Mouse (Mus musculus): ENCODE results near the gene Ak7. TPM values are rescaled to one million over a fixed set of nuclear protein-coding genes. Genes with fewer than 3 reads are reported as not detected.

Gene Ak7
- polyA plus RNA-seq, 1 experiment from 2014 or later = 0.07 TPM

GRCm38 (mm10) chr12:105733370-105734159, 27.8 kb downstream of the Ak7 start:
- no peak for ATAC-seq (ENCODE audit: insufficient number of reproducible peaks, insufficient read depth, low FRiP score, low read depth)
- Histone ChIP-seq H3K4me2 (ENCODE audit: low read length) (no peak overlapping the region), H3K27ac (replicated peaks in 1 of 2; ENCODE audit: control insufficient read depth in 1 of 2, insufficient read depth in 1 of 2, low read depth in 2 of 2, low read length in 2 of 2) (no peak overlapping the region), H3K36me3 (ENCODE audit: control insufficient read depth, insufficient read depth, low read length) (no peaks in the 10 kb centered on the region), H3K9ac (ENCODE audit: low read length) (no peak overlapping the region), H3K4me1 (ENCODE audit: control insufficient read depth in 2 of 2, insufficient read depth in 2 of 2, low read length in 2 of 2) (no peaks in the 10 kb centered on the region), H3K9me3 (ENCODE audit: control insufficient read depth, low read length) (no peaks in the 10 kb centered on the region), H3K27me3 (ENCODE audit: control insufficient read depth, insufficient read depth, low read length) (no peaks in the 10 kb centered on the region), H3K4me3 (ENCODE audit: control insufficient read depth in 1 of 2, insufficient read depth in 1 of 2, low read depth in 1 of 2, low read length in 2 of 2) (no peak overlapping the region)
- WGBS = 78% methylated on average over 9 of the region's 9 CpGs

GRCm38 (mm10) chr12:105735226-105735888, 29.6 kb downstream of the Ak7 start:
- ATAC-seq (ENCODE audit: insufficient number of reproducible peaks, insufficient read depth, low FRiP score, low read depth) = no peak
- Histone ChIP-seq H3K9ac (ENCODE audit: low read length) (no peak overlapping the region), H3K9me3 (ENCODE audit: control insufficient read depth, low read length) (no peaks in the 10 kb centered on the region), H3K4me1 (ENCODE audit: control insufficient read depth in 2 of 2, insufficient read depth in 2 of 2, low read length in 2 of 2) (no peaks in the 10 kb centered on the region), H3K36me3 (ENCODE audit: control insufficient read depth, insufficient read depth, low read length) (no peaks in the 10 kb centered on the region), H3K27ac (replicated peaks in 1 of 2; ENCODE audit: control insufficient read depth in 1 of 2, insufficient read depth in 1 of 2, low read depth in 2 of 2, low read length in 2 of 2) (no peak overlapping the region), H3K4me3 (ENCODE audit: control insufficient read depth in 1 of 2, insufficient read depth in 1 of 2, low read depth in 1 of 2, low read length in 2 of 2) (no peak overlapping the region), H3K4me2 (ENCODE audit: low read length) (no peak overlapping the region), H3K27me3 (ENCODE audit: control insufficient read depth, insufficient read depth, low read length) (no peaks in the 10 kb centered on the region)
- WGBS = 75% methylated on average over 7 of the region's 7 CpGs

- Histone ChIP-seq H3K4me3 (ENCODE audit: control insufficient read depth in 1 of 2, insufficient read depth in 1 of 2, low read depth in 1 of 2, low read length in 2 of 2) (no peak overlapping the region), H3K4me2 (ENCODE audit: low read length) (no peak overlapping the region), H3K36me3 (ENCODE audit: control insufficient read depth, insufficient read depth, low read length) (no peaks in the 10 kb centered on the region), H3K9me3 (ENCODE audit: control insufficient read depth, low read length) (no peaks in the 10 kb centered on the region), H3K9ac (ENCODE audit: low read length) (no peak overlapping the region), H3K27me3 (ENCODE audit: control insufficient read depth, insufficient read depth, low read length) (no peaks in the 10 kb centered on the region), H3K27ac (replicated peaks in 1 of 2; ENCODE audit: control insufficient read depth in 1 of 2, insufficient read depth in 1 of 2, low read depth in 2 of 2, low read length in 2 of 2) (no peak overlapping the region), H3K4me1 (ENCODE audit: control insufficient read depth in 2 of 2, insufficient read depth in 2 of 2, low read length in 2 of 2) (no peaks in the 10 kb centered on the region)
- WGBS = 80% methylated on average over 6 of the region's 6 CpGs
- no peak for ATAC-seq (ENCODE audit: insufficient number of reproducible peaks, insufficient read depth, low FRiP score, low read depth)
These were observed 30.1 kb downstream of the Ak7 start for GRCm38 (mm10) chr12:105735889-105736251.

- H3K4me2 ChIP-seq (ENCODE audit: low read length) = no peak overlapping the region
- WGBS = 56% methylated on average over 15 of the region's 15 CpGs
- no peaks in the 10 kb centered on the region for H3K36me3 ChIP-seq (ENCODE audit: control insufficient read depth, insufficient read depth, low read length)
- ATAC-seq (ENCODE audit: insufficient number of reproducible peaks, insufficient read depth, low FRiP score, low read depth) = no peak
- H3K4me3 ChIP-seq (ENCODE audit: control insufficient read depth in 1 of 2, insufficient read depth in 1 of 2, low read depth in 1 of 2, low read length in 2 of 2) = no peak overlapping the region
- H3K9ac ChIP-seq (ENCODE audit: low read length) = no peak overlapping the region
- 0 out of 4 replicates have a peak, but pooled peaks cover 0 to 2% of the 10 kb centered on the region in 2 experiments for H3K4me1 ChIP-seq (ENCODE audit: control insufficient read depth in 2 of 2, insufficient read depth in 2 of 2, low read length in 2 of 2)
- H3K27ac ChIP-seq (replicated peaks in 1 of 2; ENCODE audit: control insufficient read depth in 1 of 2, insufficient read depth in 1 of 2, low read depth in 2 of 2, low read length in 2 of 2) = no peak overlapping the region
- H3K9me3 ChIP-seq (ENCODE audit: control insufficient read depth, low read length) = no peaks in the 10 kb centered on the region
- H3K27me3 ChIP-seq (ENCODE audit: control insufficient read depth, insufficient read depth, low read length) = no peaks in the 10 kb centered on the region
These were observed 32.7 kb downstream of the Ak7 start for GRCm38 (mm10) chr12:105738316-105739096.

GRCm38 (mm10) chr12:105739656-105740055, 33.9 kb downstream of the Ak7 start:
- Histone ChIP-seq H3K27me3 (ENCODE audit: control insufficient read depth, insufficient read depth, low read length) (no peaks in the 10 kb centered on the region), H3K4me1 (ENCODE audit: control insufficient read depth in 2 of 2, insufficient read depth in 2 of 2, low read length in 2 of 2) (0 out of 4 replicates have a peak, but pooled peaks cover 0 to 2% of the 10 kb centered on the region in 2 experiments), H3K4me2 (ENCODE audit: low read length) (no peak overlapping the region), H3K36me3 (ENCODE audit: control insufficient read depth, insufficient read depth, low read length) (no peaks in the 10 kb centered on the region), H3K9ac (ENCODE audit: low read length) (no peak overlapping the region), H3K4me3 (ENCODE audit: control insufficient read depth in 1 of 2, insufficient read depth in 1 of 2, low read depth in 1 of 2, low read length in 2 of 2) (no peak overlapping the region), H3K27ac (replicated peaks in 1 of 2; ENCODE audit: control insufficient read depth in 1 of 2, insufficient read depth in 1 of 2, low read depth in 2 of 2, low read length in 2 of 2) (no peak overlapping the region), H3K9me3 (ENCODE audit: control insufficient read depth, low read length) (no peaks in the 10 kb centered on the region)
- 90% methylated on average over 8 of the region's 8 CpGs for WGBS
- no peak for ATAC-seq (ENCODE audit: insufficient number of reproducible peaks, insufficient read depth, low FRiP score, low read depth)

- H3K27ac ChIP-seq (replicated peaks in 1 of 2; ENCODE audit: control insufficient read depth in 1 of 2, insufficient read depth in 1 of 2, low read depth in 2 of 2, low read length in 2 of 2) = no peak overlapping the region
- no peak overlapping the region for H3K4me2 ChIP-seq (ENCODE audit: low read length)
- no peak overlapping the region for H3K9ac ChIP-seq (ENCODE audit: low read length)
- no peaks in the 10 kb centered on the region for H3K36me3 ChIP-seq (ENCODE audit: control insufficient read depth, insufficient read depth, low read length)
- H3K9me3 ChIP-seq (ENCODE audit: control insufficient read depth, low read length) = 0 out of 2 replicates have a peak, but pooled peaks cover 3% of the 10 kb centered on the region
- peaks cover 3% of the 10 kb centered on the region in 2 experiments; a peak in 2 of 4 replicates for H3K4me1 ChIP-seq (ENCODE audit: control insufficient read depth in 2 of 2, insufficient read depth in 2 of 2, low read length in 2 of 2)
- no peak for ATAC-seq (ENCODE audit: insufficient number of reproducible peaks, insufficient read depth, low FRiP score, low read depth)
- no peak overlapping the region for H3K4me3 ChIP-seq (ENCODE audit: control insufficient read depth in 1 of 2, insufficient read depth in 1 of 2, low read depth in 1 of 2, low read length in 2 of 2)
- 73% methylated on average over 5 of the region's 5 CpGs for WGBS
- no peaks in the 10 kb centered on the region for H3K27me3 ChIP-seq (ENCODE audit: control insufficient read depth, insufficient read depth, low read length)
These were observed 42.3 kb downstream of the Ak7 start for GRCm38 (mm10) chr12:105748114-105748513.

GRCm38 (mm10) chr12:105753813-105754212, 48.0 kb downstream of the Ak7 start:
- Histone ChIP-seq H3K27me3 (ENCODE audit: control insufficient read depth, insufficient read depth, low read length) (no peaks in the 10 kb centered on the region), H3K9me3 (ENCODE audit: control insufficient read depth, low read length) (peaks cover 5% of the 10 kb centered on the region; the same call in 1 of the 2 replicates), H3K9ac (ENCODE audit: low read length) (no peak overlapping the region), H3K4me1 (ENCODE audit: control insufficient read depth in 2 of 2, insufficient read depth in 2 of 2, low read length in 2 of 2) (peaks cover 0 to 6% of the 10 kb centered on the region in 2 experiments; a peak in 2 of 4 replicates), H3K4me2 (ENCODE audit: low read length) (no peak overlapping the region), H3K36me3 (ENCODE audit: control insufficient read depth, insufficient read depth, low read length) (no peaks in the 10 kb centered on the region), H3K27ac (replicated peaks in 1 of 2; ENCODE audit: control insufficient read depth in 1 of 2, insufficient read depth in 1 of 2, low read depth in 2 of 2, low read length in 2 of 2) (no peak overlapping the region), H3K4me3 (ENCODE audit: control insufficient read depth in 1 of 2, insufficient read depth in 1 of 2, low read depth in 1 of 2, low read length in 2 of 2) (no peak overlapping the region)
- WGBS = 92% methylated on average over 10 of the region's 10 CpGs
- ATAC-seq (ENCODE audit: insufficient number of reproducible peaks, insufficient read depth, low FRiP score, low read depth) = no peak
